Mouse (Mus musculus) forebrain, postnatal 0 days (tissue): ENCODE measurements around the gene Rorc. TPM values are rescaled to one million over a fixed set of nuclear protein-coding genes. Genes with fewer than 3 reads are reported as not detected.

Experiments
- ATAC-seq: fragments of 200-750 bp; cut with Nextera tagmentation; 2 replicates; pipeline ENCODE4 v1.8.0; 2017; ENCODE audit warnings: mild to moderate bottlenecking, moderate library complexity
- DNase-seq: peaks from one replicate; pipeline ENCODE4 v3.0.0-alpha.2; 2015
- H3K27ac ChIP-seq: fragments of 300-500 bp; sonication (generic); 2 replicates; pipeline ENCODE4 v1.5.1; 2014; ENCODE audit warnings: low read depth, mild to moderate bottlenecking, antibody characterized with exemption, low read length, moderate library complexity, mixed read lengths
- H3K27me3 ChIP-seq: fragments of 300-500 bp; sonication (generic); 2 replicates; pipeline ENCODE4 v1.6.1; 2014; ENCODE audit warnings: mild to moderate bottlenecking, low read length, mixed read lengths; ENCODE audit not compliant: insufficient read depth
- H3K36me3 ChIP-seq: fragments of 300-500 bp; sonication (generic); 2 replicates; pipeline ENCODE4 v1.6.1; 2014; ENCODE audit warnings: mild to moderate bottlenecking, moderate library complexity; ENCODE audit not compliant: insufficient read depth
- H3K4me1 ChIP-seq: fragments of 300-500 bp; sonication (generic); 2 replicates; pipeline ENCODE4 v1.6.1; 2014; ENCODE audit warnings: antibody characterized with exemption; ENCODE audit not compliant: insufficient read depth
- H3K4me2 ChIP-seq: fragments of 300-500 bp; sonication (generic); 2 replicates; pipeline ENCODE4 v1.6.1; 2014; ENCODE audit warnings: low read depth, mild to moderate bottlenecking, moderate library complexity
- H3K4me3 ChIP-seq: fragments of 300-500 bp; sonication (generic); 2 replicates; pipeline ENCODE4 v1.5.1; 2014; ENCODE audit warnings: low read depth, low read length, mixed read lengths
- H3K9ac ChIP-seq: fragments of 300-500 bp; sonication (generic); 2 replicates; pipeline ENCODE4 v1.6.1; 2014; ENCODE audit warnings: mild to moderate bottlenecking
- H3K9me3 ChIP-seq: fragments of 300-500 bp; sonication (generic); 2 replicates; pipeline ENCODE4 v1.6.1; 2016; ENCODE audit warnings: low read length
- CTCF ChIP-seq: sonication (generic); IDR thresholded peaks from 2 replicates; pipeline ENCODE4 v1.5.1; 2016; ENCODE audit warnings: antibody characterized with exemption, control low read depth, low read depth
- WGBS: fragments of 180-500 bp; shearing (Covaris S2); extraction: QIAGEN DNeasy Blood & Tissue Kit; methylation state at CpG from one replicate; pipeline ENCODE4 v1.1.7; 2014; 5-methylcytosine and 5-hydroxymethylcytosine counted together
- polyA plus RNA-seq: library from polyadenylated mRNA; unstranded; fragments of >200 nt; fragmentation: Nextera tagmentation; extraction: Ambion mirVana; gene quantifications from 2 replicates; pipeline ENCODE4 v1.2.1, GENCODE M21; 2015
- total RNA-seq: library from RNA; depleted of rRNA; stranded (reverse); fragments of >200 nt; gene quantifications from 2 replicates; pipeline ENCODE4 v1.2.3, GENCODE M21; 2014

The Rorc gene
- total and polyA plus RNA-seq, 2 experiments from 2014 or later, result 0.27 to 0.29 TPM

DNA sequence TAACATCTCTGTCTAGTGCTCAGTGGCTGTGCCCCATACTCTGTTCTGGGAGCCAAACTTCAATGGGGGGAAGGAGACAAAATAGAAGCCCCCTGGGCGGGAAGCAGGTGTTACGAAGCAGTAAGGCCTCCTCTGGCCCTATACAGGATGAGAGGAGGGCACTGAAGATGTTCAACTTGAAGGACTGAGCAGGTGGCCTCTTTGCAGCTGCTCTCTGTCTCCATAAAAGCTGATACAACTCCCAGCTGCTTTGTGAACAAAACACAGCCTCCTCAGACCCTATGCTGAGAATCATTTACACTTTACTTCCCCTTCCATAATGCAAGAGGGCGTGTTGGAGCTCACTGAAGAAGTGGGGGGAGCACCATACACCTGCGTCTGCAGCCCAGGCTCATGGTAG lies 14.1 kb downstream of the Rorc start:
- no peak overlapping the region for H3K27ac ChIP-seq
- H3K4me2 ChIP-seq, result no peak overlapping the region
- no peaks in the 10 kb centered on the region for H3K27me3 ChIP-seq
- no peak overlapping the region for H3K9ac ChIP-seq
- ATAC-seq (no peak), DNase-seq (no peak)
- H3K9me3 ChIP-seq, result no peaks in the 10 kb centered on the region
- 70% methylated on average over 4 of the region's 4 CpGs for WGBS
- no peak overlapping the region for H3K4me3 ChIP-seq
- no peaks in the 10 kb centered on the region for H3K4me1 ChIP-seq
- TF ChIP-seq CTCF, result no peak
- no peaks in the 10 kb centered on the region for H3K36me3 ChIP-seq

GRCm38 (mm10) chr3:94387391-94387790 lies 14.8 kb downstream of the Rorc start:
- Histone ChIP-seq H3K9ac (no peak overlapping the region), H3K36me3 (no peaks in the 10 kb centered on the region), H3K27me3 (no peaks in the 10 kb centered on the region), H3K4me2 (no peak overlapping the region), H3K27ac (no peak overlapping the region), H3K9me3 (no peaks in the 10 kb centered on the region), H3K4me1 (no peaks in the 10 kb centered on the region), H3K4me3 (no peak overlapping the region)
- no peak for DNase-seq
- no peak for TF ChIP-seq CTCF
- ATAC-seq, result no peak
- 94% methylated on average over 10 of the region's 10 CpGs for WGBS

DNA sequence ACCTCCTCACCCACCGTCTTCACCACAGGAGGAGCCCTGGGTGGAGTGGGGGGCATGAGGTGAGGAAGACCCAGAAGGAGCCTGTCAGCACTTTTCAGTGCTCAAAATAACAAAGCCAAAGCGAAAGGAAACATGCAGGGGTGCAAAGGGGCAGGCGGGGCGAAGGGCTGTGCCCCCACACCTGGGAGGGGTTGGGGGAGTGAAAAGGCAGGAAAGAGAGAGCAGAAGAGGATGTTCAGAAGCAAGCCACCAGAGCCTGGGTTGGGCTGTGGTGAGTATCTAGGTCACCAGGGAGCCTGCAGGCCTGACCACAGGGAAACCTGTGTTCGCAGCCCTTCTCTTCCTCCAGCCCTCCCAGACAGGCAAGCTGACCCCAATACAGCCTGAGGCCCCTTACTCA lies 15.5 kb downstream of the Rorc start:
- H3K9me3 ChIP-seq, result no peaks in the 10 kb centered on the region
- ATAC-seq (no peak), DNase-seq (no peak)
- no peak overlapping the region for H3K4me3 ChIP-seq
- no peak overlapping the region for H3K9ac ChIP-seq
- no peaks in the 10 kb centered on the region for H3K4me1 ChIP-seq
- H3K36me3 ChIP-seq, result no peaks in the 10 kb centered on the region
- H3K27ac ChIP-seq, result no peak overlapping the region
- TF ChIP-seq CTCF, result no peak
- 82% methylated on average over 5 of the region's 5 CpGs for WGBS
- H3K4me2 ChIP-seq, result no peak overlapping the region
- H3K27me3 ChIP-seq, result no peaks in the 10 kb centered on the region

GRCm38 (mm10) chr3:94389420-94389819 lies 16.8 kb downstream of the Rorc start:
- TF ChIP-seq CTCF, result no peak
- H3K4me2 ChIP-seq, result no peak overlapping the region
- no peaks in the 10 kb centered on the region for H3K36me3 ChIP-seq
- no peaks in the 10 kb centered on the region for H3K27me3 ChIP-seq
- no peak for ATAC-seq
- no peaks in the 10 kb centered on the region for H3K9me3 ChIP-seq
- H3K9ac ChIP-seq, result no peak overlapping the region
- H3K4me1 ChIP-seq, result no peaks in the 10 kb centered on the region
- 97% methylated on average over 16 of the region's 16 CpGs for WGBS
- H3K4me3 ChIP-seq, result no peak overlapping the region
- DNase-seq, result no peak
- H3K27ac ChIP-seq, result no peak overlapping the region

DNA sequence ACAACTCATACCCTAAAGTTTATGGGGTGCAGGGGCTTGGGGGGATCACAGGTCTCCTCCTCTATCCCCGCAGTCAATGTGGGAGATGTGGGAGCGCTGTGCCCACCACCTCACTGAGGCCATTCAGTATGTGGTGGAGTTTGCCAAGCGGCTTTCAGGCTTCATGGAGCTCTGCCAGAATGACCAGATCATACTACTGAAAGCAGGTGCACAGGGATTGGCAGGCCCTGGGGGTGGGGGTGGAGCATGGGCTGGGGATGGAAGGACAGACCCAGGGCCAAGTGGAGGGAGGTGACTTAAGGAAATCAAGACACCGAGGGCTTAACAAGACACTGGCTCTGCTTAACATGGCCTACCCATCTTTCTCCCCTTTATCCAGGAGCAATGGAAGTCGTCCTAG lies 18.4 kb downstream of the Rorc start:
- ATAC-seq (no peak), DNase-seq (no peak)
- H3K9me3 ChIP-seq, result no peaks in the 10 kb centered on the region
- no peak overlapping the region for H3K4me2 ChIP-seq
- H3K27ac ChIP-seq, result no peak overlapping the region
- no peaks in the 10 kb centered on the region for H3K36me3 ChIP-seq
- no peaks in the 10 kb centered on the region for H3K4me1 ChIP-seq
- H3K4me3 ChIP-seq, result no peak overlapping the region
- no peaks in the 10 kb centered on the region for H3K27me3 ChIP-seq
- WGBS, result 73% methylated on average over 5 of the region's 5 CpGs
- TF ChIP-seq CTCF, result no peak
- no peak overlapping the region for H3K9ac ChIP-seq

DNA sequence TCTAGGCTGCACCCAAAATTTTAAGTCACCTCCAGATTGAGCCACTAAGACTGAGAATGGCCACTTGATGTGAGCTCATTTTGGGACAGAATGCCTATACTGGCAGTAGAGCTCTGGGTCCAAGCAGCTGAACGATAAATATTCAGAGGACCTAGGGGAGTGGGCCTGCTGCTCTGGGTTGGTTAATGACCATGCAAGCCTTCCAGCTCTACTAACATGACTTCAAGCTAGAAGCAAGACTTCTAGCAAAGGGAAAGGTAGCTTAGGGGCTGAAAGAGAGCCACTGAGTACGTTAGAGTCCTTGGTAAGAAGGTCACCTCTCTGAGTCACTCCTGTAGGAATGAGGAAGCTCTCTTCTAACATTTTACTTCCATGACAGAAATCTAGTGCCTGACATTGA lies 19.5 kb downstream of the Rorc start:
- no peak for ATAC-seq
- H3K9ac ChIP-seq, result no peak overlapping the region
- no peak for TF ChIP-seq CTCF
- H3K4me3 ChIP-seq, result no peak overlapping the region
- H3K27ac ChIP-seq, result no peak overlapping the region
- no peak for DNase-seq
- no peaks in the 10 kb centered on the region for H3K9me3 ChIP-seq
- H3K36me3 ChIP-seq, result no peaks in the 10 kb centered on the region
- no peaks in the 10 kb centered on the region for H3K4me1 ChIP-seq
- H3K27me3 ChIP-seq, result no peaks in the 10 kb centered on the region
- no peak overlapping the region for H3K4me2 ChIP-seq
- 83% methylated on average over 2 of the region's 2 CpGs for WGBS

GRCm38 (mm10) chr3:94393049-94393448 lies 20.5 kb downstream of the Rorc start:
- DNase-seq (no peak), ATAC-seq (no peak)
- WGBS, result 66% methylated on average over 4 of the region's 4 CpGs
- no peak for TF ChIP-seq CTCF
- Histone ChIP-seq H3K4me3 (no peak overlapping the region), H3K9me3 (no peaks in the 10 kb centered on the region), H3K27me3 (no peaks in the 10 kb centered on the region), H3K36me3 (no peaks in the 10 kb centered on the region), H3K4me1 (no peaks in the 10 kb centered on the region), H3K27ac (no peak overlapping the region), H3K9ac (no peak overlapping the region), H3K4me2 (no peak overlapping the region)

GRCm38 (mm10) chr3:94396336-94396735 lies 23.7 kb downstream of the Rorc start:
- H3K4me2 ChIP-seq, result no peak overlapping the region
- 75% methylated on average over 1 of the region's 1 CpGs for WGBS
- DNase-seq (no peak), ATAC-seq (no peak)
- no peaks in the 10 kb centered on the region for H3K36me3 ChIP-seq
- TF ChIP-seq CTCF, result no peak
- H3K27me3 ChIP-seq, result no peaks in the 10 kb centered on the region
- H3K27ac ChIP-seq, result no peak overlapping the region
- no peak overlapping the region for H3K4me3 ChIP-seq
- H3K4me1 ChIP-seq, result 0 out of 2 replicates have a peak, but pooled peaks cover 5% of the 10 kb centered on the region
- H3K9ac ChIP-seq, result no peak overlapping the region
- H3K9me3 ChIP-seq, result no peaks in the 10 kb centered on the region
